Mouse (Mus musculus) kidney, adult 2 months (tissue): ENCODE measurements around the gene Plcb1.

Experiments used
- CTCF ChIP-seq: fragments of 200-500 bp; conservative IDR thresholded peaks from 2 replicates; pipeline ENCODE4 v1.5.1; 2011; ENCODE audit warnings: low read depth, mild to moderate bottlenecking, control low read depth, low read length, moderate library complexity, mixed read lengths; ENCODE audit not compliant: insufficient read depth, insufficient read length
- POLR2A ChIP-seq: fragments of 200-500 bp; IDR thresholded peaks from one replicate; pipeline ENCODE4 v1.6.1; 2011; ENCODE audit warnings: low read depth, low read length, control low read depth

DNA sequence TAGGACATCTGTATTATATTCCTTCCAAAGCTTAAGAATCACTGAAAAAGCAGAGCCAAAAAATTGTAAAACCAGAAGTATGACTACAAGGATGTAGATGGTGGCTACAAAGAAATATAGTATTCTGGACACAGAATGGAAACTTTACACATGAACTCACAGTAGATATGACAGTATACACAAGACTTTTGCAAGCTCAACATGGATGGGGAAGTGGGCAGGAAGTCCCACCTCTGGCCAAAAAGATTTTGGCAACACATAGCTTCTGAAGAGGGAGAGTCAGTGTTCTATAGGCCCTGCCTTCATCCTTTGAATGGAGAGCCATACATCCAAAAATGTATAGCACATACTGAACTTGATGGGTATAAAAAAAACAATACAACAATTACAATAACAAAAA lies 30.3 kb upstream of the Plcb1 start:
- TF ChIP-seq CTCF (no peak), POLR2A (no peak)
